Mouse (Mus musculus) neural tube, embryonic 14.5 days (tissue): Measurements from ENCODE around the gene Cx3cr1. TPM values are rescaled to one million over a fixed set of nuclear protein-coding genes. Genes with fewer than 3 reads are reported as not detected.
"Not testable (repeated sequence)": the region's sequence is repeated elsewhere in the genome, so short reads cannot be mapped to it uniquely, and the experiment has no call there.

ENCODE experiments used
- ATAC-seq: fragments of 200-750 bp; cut with Nextera tagmentation; 2 replicates; pipeline ENCODE4 v1.8.0; 2017; ENCODE audit warnings: low read depth, mild to moderate bottlenecking, moderate TSS enrichment, moderate library complexity
- H3K27ac ChIP-seq: fragments of 300-500 bp; sonication (generic); 2 replicates; pipeline ENCODE4 v1.5.1; 2014; ENCODE audit warnings: low read depth, mild to moderate bottlenecking, control low read depth, low read length, moderate library complexity, mixed read lengths
- H3K27me3 ChIP-seq: fragments of 300-500 bp; sonication (generic); 2 replicates; pipeline ENCODE4 v1.6.1; 2014; ENCODE audit warnings: low read length; ENCODE audit not compliant: control insufficient read depth, insufficient read depth
- H3K36me3 ChIP-seq: fragments of 300-500 bp; sonication (generic); 2 replicates; pipeline ENCODE4 v1.6.1; 2014; ENCODE audit warnings: low read length, mixed read lengths; ENCODE audit not compliant: control insufficient read depth, insufficient read depth
- H3K4me1 ChIP-seq: fragments of 300-500 bp; sonication (generic); 2 replicates; pipeline ENCODE4 v1.6.1; 2014; ENCODE audit warnings: low read length; ENCODE audit not compliant: control insufficient read depth, insufficient read depth
- H3K4me2 ChIP-seq: fragments of 300-500 bp; sonication (generic); 2 replicates; pipeline ENCODE4 v1.6.1; 2014; ENCODE audit warnings: mild to moderate bottlenecking, low read depth, low read length, control low read depth
- H3K4me3 ChIP-seq: fragments of 300-500 bp; sonication (generic); 2 replicates; pipeline ENCODE4 v1.5.1; 2014; ENCODE audit warnings: low read depth, low read length, control low read depth, mixed read lengths
- H3K9ac ChIP-seq: fragments of 300-500 bp; sonication (generic); replicated peaks from 2 replicates; pipeline ENCODE4 v1.6.1; 2014; ENCODE audit warnings: low read depth, mild to moderate bottlenecking, control low read depth, low read length, mixed read lengths
- H3K9me3 ChIP-seq: fragments of 300-500 bp; sonication (generic); 2 replicates; pipeline ENCODE4 v1.6.1; 2016; ENCODE audit warnings: low read length; ENCODE audit not compliant: control insufficient read depth
- WGBS: fragments of 180-500 bp; shearing (Covaris S2); extraction: QIAGEN DNeasy Blood & Tissue Kit; methylation state at CpG from one replicate; pipeline ENCODE4 v1.1.7; 2014; 5-methylcytosine and 5-hydroxymethylcytosine counted together
- polyA plus RNA-seq: library from polyadenylated mRNA; unstranded; fragments of >200 nt; fragmentation: Nextera tagmentation; extraction: Ambion mirVana; gene quantifications from 2 replicates; pipeline ENCODE4 v1.2.1, GENCODE M21; 2014

Gene Cx3cr1
- polyA plus RNA-seq, 1 experiment from 2014 or later, result 7.1 TPM

DNA sequence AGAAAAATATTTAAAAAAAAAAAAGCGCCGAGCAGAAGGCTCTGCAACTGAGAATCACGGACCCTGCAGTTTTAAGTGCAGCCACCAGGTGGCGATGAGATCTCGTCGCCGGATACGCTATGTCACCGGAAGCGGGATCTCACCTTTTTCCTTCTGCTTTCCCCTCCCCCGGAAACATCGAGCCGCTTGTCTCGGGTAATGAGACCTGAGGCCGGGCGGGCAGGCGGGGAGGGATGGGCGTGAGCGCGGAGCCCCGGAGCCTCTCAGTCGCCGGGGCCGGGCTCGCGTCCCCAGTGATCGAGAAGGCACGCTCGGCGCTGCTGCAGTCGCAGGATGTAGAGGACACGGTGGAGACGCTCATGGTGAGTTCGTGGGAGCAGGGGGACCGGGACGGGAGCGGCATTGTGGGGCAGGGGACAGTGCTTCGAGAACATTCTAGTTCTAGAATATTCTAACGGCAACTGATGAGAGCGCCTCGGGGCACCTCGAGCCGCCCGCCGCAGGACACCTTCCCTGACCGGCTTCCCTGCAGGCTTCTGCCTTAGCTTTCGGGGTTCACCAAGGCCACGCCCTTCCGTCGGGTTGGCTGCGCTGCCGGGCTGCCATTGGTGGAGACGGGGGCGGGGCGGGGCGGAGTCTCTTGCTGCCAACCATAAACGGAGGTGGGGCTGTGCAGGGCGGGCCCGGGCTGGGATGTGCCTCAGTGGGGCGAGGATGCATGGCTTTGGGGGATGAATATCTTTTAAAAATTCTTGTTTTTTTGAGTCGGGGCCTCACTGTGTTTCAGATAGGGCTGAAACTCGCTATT is 40.7 kb upstream of the Cx3cr1 start, which contains the start of gene Slc25a38:
Slc25a38 (plus strand) TSS at position 164 of the 808 bp plus-strand sequence.
- peak within 1 kb of the TSS; percentile 97 for H3K27ac ChIP-seq
- peaks cover 6% of the 10 kb centered on the region for H3K4me1 ChIP-seq
- H3K4me3 ChIP-seq, result peak within 1 kb of the TSS; percentile 83
- H3K27me3 ChIP-seq, result no peaks in the 10 kb centered on the region
- peak within 1 kb of the TSS; percentile 61 for H3K4me2 ChIP-seq
- ATAC-seq, result peak; percentile 98
- H3K9me3 ChIP-seq, result no peaks in the 10 kb centered on the region
- H3K9ac ChIP-seq, result peak within 1 kb of the TSS; percentile 88
- no peaks in the 10 kb centered on the region for H3K36me3 ChIP-seq
- 1% methylated on average over 59 of the region's 62 CpGs for WGBS

DNA sequence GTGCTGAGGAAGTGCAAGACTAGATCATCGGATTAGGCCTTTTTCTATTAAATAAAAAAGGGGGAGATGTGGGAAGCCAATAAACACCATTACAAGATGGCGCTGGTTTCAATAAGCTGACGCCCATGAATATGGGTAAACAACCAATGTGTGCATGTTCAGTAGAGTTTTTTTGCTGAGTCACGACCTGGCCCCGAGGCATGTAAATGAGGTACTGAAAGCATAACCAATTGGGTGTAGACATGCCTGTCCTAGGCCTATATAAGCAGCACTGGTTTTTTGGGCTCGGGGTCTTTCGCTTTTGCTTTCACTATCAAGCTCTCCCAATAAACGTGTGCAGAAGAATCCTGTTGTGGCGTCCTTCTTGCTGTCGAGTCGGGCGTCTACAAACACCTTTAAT is 39.3 kb upstream of the Cx3cr1 start:
- not testable (repeated sequence) for ATAC-seq, H3K36me3 ChIP-seq, H3K9ac ChIP-seq, H3K27me3 ChIP-seq, H3K27ac ChIP-seq, H3K9me3 ChIP-seq, H3K4me1 ChIP-seq, H3K4me2 ChIP-seq, H3K4me3 ChIP-seq
- WGBS, result 94% methylated on average over 12 of the region's 12 CpGs

DNA sequence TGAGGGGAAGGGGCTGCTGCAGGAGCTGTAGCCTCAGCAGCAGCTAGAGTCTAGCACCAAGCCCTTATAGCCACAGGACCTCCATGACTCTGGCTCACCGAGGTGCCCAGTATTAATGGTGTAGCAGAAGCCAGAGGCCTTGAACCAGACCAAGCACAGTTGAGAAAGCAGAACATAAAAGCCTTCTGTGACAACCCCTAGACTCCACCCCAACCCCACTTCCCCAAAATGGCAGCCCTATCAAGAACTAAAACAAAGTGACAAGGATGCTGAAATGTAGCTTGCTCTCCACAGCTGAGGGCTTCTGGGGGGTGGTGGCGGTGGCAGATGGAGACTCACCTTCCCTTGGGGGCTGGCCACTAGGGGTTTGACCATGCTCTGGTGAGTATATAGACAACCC is 31.5 kb upstream of the Cx3cr1 start:
- no peak overlapping the region for H3K9ac ChIP-seq
- no peak overlapping the region for H3K27ac ChIP-seq
- H3K4me1 ChIP-seq, result no peaks in the 10 kb centered on the region
- H3K9me3 ChIP-seq, result no peaks in the 10 kb centered on the region
- no peak overlapping the region for H3K4me3 ChIP-seq
- H3K4me2 ChIP-seq, result no peak overlapping the region
- H3K27me3 ChIP-seq, result no peaks in the 10 kb centered on the region
- no peaks in the 10 kb centered on the region for H3K36me3 ChIP-seq
- 100% methylated on average over 2 of the region's 2 CpGs for WGBS
- no peak for ATAC-seq

DNA sequence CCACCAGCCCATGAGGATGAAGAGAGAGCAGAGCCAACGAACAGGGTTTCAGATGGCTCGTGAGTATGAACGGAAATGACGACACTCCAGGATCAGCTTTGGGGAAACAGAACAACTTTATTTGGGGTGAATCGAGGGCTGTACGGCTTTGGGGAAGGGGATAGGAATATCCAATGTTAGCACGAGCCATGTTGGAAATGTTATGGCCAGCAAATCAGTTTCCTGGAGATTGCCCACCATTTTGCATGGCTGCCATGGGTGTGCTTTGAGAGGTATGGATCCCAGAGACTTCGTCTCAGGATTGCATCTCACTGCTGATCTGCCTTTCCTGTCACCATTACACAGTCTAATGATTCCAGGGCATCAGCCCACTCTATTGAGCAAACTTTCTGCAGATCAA is 29.6 kb upstream of the Cx3cr1 start:
- no peak for ATAC-seq
- Histone ChIP-seq H3K27ac (no peak overlapping the region), H3K36me3 (no peaks in the 10 kb centered on the region), H3K27me3 (no peaks in the 10 kb centered on the region), H3K9me3 (no peaks in the 10 kb centered on the region), H3K4me2 (no peak overlapping the region), H3K9ac (no peak overlapping the region), H3K4me3 (no peak overlapping the region), H3K4me1 (no peaks in the 10 kb centered on the region)
- WGBS, result 92% methylated on average over 8 of the region's 8 CpGs

DNA sequence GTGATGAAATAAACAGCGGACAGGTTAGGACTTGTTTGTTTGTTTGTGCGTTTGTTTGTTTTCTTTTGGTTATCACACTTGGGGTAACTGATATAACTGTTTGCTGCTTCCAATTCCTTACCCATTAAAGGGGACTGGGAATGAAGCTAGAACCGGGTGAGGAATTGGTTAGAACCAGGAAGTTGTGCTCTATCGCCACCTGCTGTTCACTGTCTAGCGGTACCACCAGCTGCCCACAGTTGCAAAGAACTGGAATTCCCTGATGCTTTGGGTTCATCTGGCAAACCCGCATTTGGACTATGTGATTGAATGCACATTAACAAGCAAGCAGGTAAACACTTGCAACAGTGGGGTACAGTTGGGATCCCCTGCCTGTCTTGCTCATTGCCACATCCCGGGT is 29.0 kb upstream of the Cx3cr1 start:
- no peak overlapping the region for H3K4me3 ChIP-seq
- no peaks in the 10 kb centered on the region for H3K36me3 ChIP-seq
- H3K27me3 ChIP-seq, result no peaks in the 10 kb centered on the region
- H3K9ac ChIP-seq, result no peak overlapping the region
- H3K9me3 ChIP-seq, result no peaks in the 10 kb centered on the region
- 26% methylated on average over 7 of the region's 7 CpGs for WGBS
- no peak overlapping the region for H3K4me2 ChIP-seq
- no peak for ATAC-seq
- no peak overlapping the region for H3K27ac ChIP-seq
- H3K4me1 ChIP-seq, result no peaks in the 10 kb centered on the region

DNA sequence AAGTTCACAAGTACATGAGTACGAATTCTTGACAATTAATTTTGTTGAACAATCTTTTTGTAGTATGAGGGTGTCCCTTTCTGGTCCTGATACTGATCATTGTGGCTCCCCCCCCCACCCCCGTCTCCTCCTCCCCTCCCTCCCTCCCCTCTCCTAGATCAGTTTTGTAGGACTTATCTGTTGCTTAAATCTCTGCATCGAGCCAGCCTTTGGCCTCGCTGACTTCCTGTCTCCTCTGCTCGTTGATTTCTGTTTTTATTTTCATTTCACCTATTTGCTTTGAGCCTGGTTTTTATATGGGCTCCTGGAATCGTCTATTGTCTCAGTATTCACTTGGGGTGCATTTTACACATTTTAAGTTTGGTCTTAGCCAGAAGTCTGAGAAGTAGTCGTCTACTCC is 26.2 kb upstream of the Cx3cr1 start:
- no peaks in the 10 kb centered on the region for H3K36me3 ChIP-seq
- H3K4me3 ChIP-seq, result no peak overlapping the region
- no peak overlapping the region for H3K27ac ChIP-seq
- 77% methylated on average over 7 of the region's 7 CpGs for WGBS
- H3K9ac ChIP-seq, result no peak overlapping the region
- H3K27me3 ChIP-seq, result no peaks in the 10 kb centered on the region
- no peaks in the 10 kb centered on the region for H3K4me1 ChIP-seq
- H3K4me2 ChIP-seq, result no peak overlapping the region
- H3K9me3 ChIP-seq, result no peaks in the 10 kb centered on the region
- no peak for ATAC-seq

DNA sequence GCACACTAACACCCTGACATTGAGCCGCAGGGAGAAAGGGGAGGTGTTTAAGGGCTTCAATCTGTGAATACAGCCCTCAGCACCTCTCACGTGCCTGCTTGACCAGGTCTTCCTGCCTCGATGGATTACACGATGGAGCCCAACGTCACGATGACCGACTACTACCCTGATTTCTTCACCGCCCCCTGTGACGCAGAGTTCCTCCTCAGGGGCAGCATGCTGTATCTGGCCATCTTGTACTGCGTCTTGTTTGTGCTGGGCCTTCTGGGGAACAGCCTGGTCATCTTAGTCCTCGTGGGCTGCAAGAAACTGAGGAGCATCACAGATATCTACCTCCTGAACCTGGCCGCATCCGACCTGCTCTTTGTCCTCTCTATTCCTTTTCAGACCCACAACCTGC is 24.0 kb upstream of the Cx3cr1 start:
- H3K9me3 ChIP-seq, result no peaks in the 10 kb centered on the region
- H3K4me3 ChIP-seq, result no peak overlapping the region
- 89% methylated on average over 13 of the region's 13 CpGs for WGBS
- ATAC-seq, result no peak
- no peak overlapping the region for H3K27ac ChIP-seq
- H3K27me3 ChIP-seq, result no peaks in the 10 kb centered on the region
- no peak overlapping the region for H3K9ac ChIP-seq
- H3K4me1 ChIP-seq, result no peaks in the 10 kb centered on the region
- no peak overlapping the region for H3K4me2 ChIP-seq
- H3K36me3 ChIP-seq, result no peaks in the 10 kb centered on the region

DNA sequence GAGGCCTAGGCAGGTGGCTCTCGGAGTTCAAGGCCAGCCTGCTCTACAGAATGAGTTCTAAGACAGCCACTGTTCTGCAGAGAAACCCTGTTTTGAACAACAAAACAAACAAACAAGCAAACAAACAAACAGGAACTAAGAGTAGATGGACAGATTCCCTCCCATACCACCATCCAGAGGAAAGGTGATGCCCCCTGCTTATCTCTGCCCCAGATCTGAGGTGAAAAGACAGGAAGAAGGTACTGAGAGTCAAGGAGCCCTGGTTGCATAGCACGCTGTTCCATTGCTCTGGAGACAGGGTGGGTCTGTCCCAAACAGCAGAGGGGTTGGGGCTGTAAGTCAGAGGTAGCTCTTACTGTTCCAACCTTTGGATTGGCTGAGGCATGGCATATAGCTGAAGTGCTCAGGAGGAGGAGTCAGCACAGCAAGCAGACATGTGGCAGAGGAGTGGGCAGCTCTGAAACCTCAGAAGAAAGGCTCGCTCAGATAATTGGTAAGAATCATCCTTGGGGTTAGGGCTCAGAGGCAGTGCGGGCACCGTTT is 22.1 kb upstream of the Cx3cr1 start, which contains the start of gene Ccr8:
Ccr8 (plus strand) TSS at position 419 of the 543 bp plus-strand sequence.
- Histone ChIP-seq H3K4me1 (no peaks in the 10 kb centered on the region), H3K4me3 (no peak within 1 kb of the TSS), H3K36me3 (no peaks in the 10 kb centered on the region), H3K4me2 (no peak within 1 kb of the TSS), H3K9me3 (no peaks in the 10 kb centered on the region), H3K27me3 (no peaks in the 10 kb centered on the region), H3K9ac (no peak within 1 kb of the TSS), H3K27ac (no peak within 1 kb of the TSS)
- WGBS, result 85% methylated on average over 5 of the region's 5 CpGs
- ATAC-seq, result no peak

DNA sequence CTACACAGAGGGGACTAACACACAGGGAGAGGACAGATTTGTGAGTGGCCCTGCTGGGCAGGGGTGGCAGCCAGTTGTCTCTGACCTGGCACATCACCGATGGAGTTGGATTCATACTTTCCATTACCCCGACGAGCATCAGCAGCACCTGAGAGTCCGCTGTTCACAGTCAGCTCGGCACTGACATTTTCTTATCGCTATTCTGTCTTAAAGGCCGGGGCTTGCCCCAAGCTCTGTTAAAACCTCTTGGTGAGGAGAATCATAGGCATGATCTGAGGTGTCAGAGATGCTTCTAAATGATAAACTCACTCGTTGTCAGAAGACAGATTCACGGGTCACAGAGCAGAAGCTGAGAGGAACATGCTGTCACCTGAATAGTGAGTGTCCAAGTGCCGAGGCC is 21.4 kb upstream of the Cx3cr1 start:
- H3K36me3 ChIP-seq, result no peaks in the 10 kb centered on the region
- H3K4me1 ChIP-seq, result no peaks in the 10 kb centered on the region
- no peak overlapping the region for H3K4me2 ChIP-seq
- H3K4me3 ChIP-seq, result no peak overlapping the region
- no peak for ATAC-seq
- WGBS, result 91% methylated on average over 10 of the region's 10 CpGs
- no peak overlapping the region for H3K9ac ChIP-seq
- H3K27me3 ChIP-seq, result no peaks in the 10 kb centered on the region
- no peak overlapping the region for H3K27ac ChIP-seq
- H3K9me3 ChIP-seq, result no peaks in the 10 kb centered on the region
